Mouse (Mus musculus): ENCODE measurements around the gene Eif3l. TPM values are rescaled to one million over a fixed set of nuclear protein-coding genes. Genes with fewer than 3 reads are reported as not detected.

Eif3l gene
- polyA plus RNA-seq, 1 experiment from 2014 or later = 235 TPM

GRCm38 (mm10) chr15:79068416-79068815, 6.6 kb upstream of the Eif3l start:
- Histone ChIP-seq H3K4me3 (no peak overlapping the region), H3K4me2 (replicated peaks) (no peak overlapping the region)
- WGBS = 79% methylated on average over 3 of the region's 3 CpGs

GRCm38 (mm10) chr15:79071117-79072039, 3.6 kb upstream of the Eif3l start:
- no peak for ATAC-seq (ENCODE audit: insufficient number of reproducible peaks, insufficient read depth, low FRiP score, low TSS enrichment)
- H3K4me2 ChIP-seq (replicated peaks) = no peak overlapping the region
- no peak overlapping the region for H3K27ac ChIP-seq
- H3K9me3 ChIP-seq = no peaks in the 10 kb centered on the region
- H3K36me3 ChIP-seq = peaks cover 4% of the 10 kb centered on the region
- peaks cover 11% of the 10 kb centered on the region for H3K4me1 ChIP-seq
- H3K9ac ChIP-seq = no peak overlapping the region
- 65% methylated on average over 5 of the region's 5 CpGs for WGBS
- H3K4me3 ChIP-seq = no peak overlapping the region
- no peaks in the 10 kb centered on the region for H3K27me3 ChIP-seq

More at GRCm38 (mm10) chr15:79068416-79068815, 6.6 kb upstream of the Eif3l start:
- Histone ChIP-seq H3K27ac (no peak overlapping the region), H3K27me3 (no peaks in the 10 kb centered on the region), H3K36me3 (no peaks in the 10 kb centered on the region), H3K4me1 (peaks cover 8% of the 10 kb centered on the region; the same call in 1 of the 2 replicates), H3K9me3 (no peaks in the 10 kb centered on the region), H3K9ac (no peak overlapping the region)
- no peak for ATAC-seq (ENCODE audit: insufficient number of reproducible peaks, insufficient read depth, low FRiP score, low TSS enrichment)

GRCm38 (mm10) chr15:79073752-79074151, 1.2 kb upstream of the Eif3l start:
- Histone ChIP-seq H3K4me2 (replicated peaks) (no peak overlapping the region), H3K4me1 (peaks cover 7% of the 10 kb centered on the region), H3K9ac (no peak overlapping the region), H3K9me3 (no peaks in the 10 kb centered on the region), H3K27me3 (no peaks in the 10 kb centered on the region), H3K36me3 (peaks cover 26% of the 10 kb centered on the region), H3K4me3 (no peak overlapping the region), H3K27ac (no peak overlapping the region)
- ATAC-seq (ENCODE audit: insufficient number of reproducible peaks, insufficient read depth, low FRiP score, low TSS enrichment) = no peak

GRCm38 (mm10) chr15:79074446-79074845, 533 bp upstream of the Eif3l start:
- Histone ChIP-seq H3K36me3 (peaks cover 33% of the 10 kb centered on the region), H3K27me3 (no peaks in the 10 kb centered on the region), H3K27ac (peak overlapping the region; percentile 78), H3K4me3 (peak overlapping the region; percentile 82), H3K9ac (peak overlapping the region; percentile 75; the same call in 1 of the 2 replicates), H3K4me2 (replicated peaks) (peak overlapping the region; percentile 72), H3K9me3 (no peaks in the 10 kb centered on the region), H3K4me1 (peaks cover 7% of the 10 kb centered on the region)
- 38% methylated on average over 10 of the region's 10 CpGs for WGBS
- no peak for ATAC-seq (ENCODE audit: insufficient number of reproducible peaks, insufficient read depth, low FRiP score, low TSS enrichment)

- H3K9me3 ChIP-seq = no peaks in the 10 kb centered on the region
- no peaks in the 10 kb centered on the region for H3K27me3 ChIP-seq
- no peak for ATAC-seq (ENCODE audit: insufficient number of reproducible peaks, insufficient read depth, low FRiP score, low TSS enrichment)
- peak overlapping the region; percentile 72 for H3K4me2 ChIP-seq (replicated peaks)
- peak overlapping the region; percentile 75 for H3K9ac ChIP-seq
- peaks cover 7% of the 10 kb centered on the region for H3K4me1 ChIP-seq
- peak overlapping the region; percentile 82 for H3K4me3 ChIP-seq
- WGBS = 39% methylated on average over 15 of the region's 15 CpGs
- H3K27ac ChIP-seq = no peak overlapping the region
- H3K36me3 ChIP-seq = peaks cover 45% of the 10 kb centered on the region
Measured at GRCm38 (mm10) chr15:79075658-79076365, 833 bp downstream of the Eif3l start.

GRCm38 (mm10) chr15:79079567-79079966, 4.6 kb downstream of the Eif3l start:
- no peak overlapping the region for H3K4me3 ChIP-seq
- no peak overlapping the region for H3K4me2 ChIP-seq (replicated peaks)
- 95% methylated on average over 7 of the region's 7 CpGs for WGBS
- no peak overlapping the region for H3K27ac ChIP-seq
- no peaks in the 10 kb centered on the region for H3K9me3 ChIP-seq
- peaks cover 7% of the 10 kb centered on the region for H3K4me1 ChIP-seq
- ATAC-seq (ENCODE audit: insufficient number of reproducible peaks, insufficient read depth, low FRiP score, low TSS enrichment) = no peak
- no peak overlapping the region for H3K9ac ChIP-seq
- peaks cover 82% of the 10 kb centered on the region for H3K36me3 ChIP-seq
- no peaks in the 10 kb centered on the region for H3K27me3 ChIP-seq

- Histone ChIP-seq H3K4me3 (no peak overlapping the region), H3K9ac (no peak overlapping the region), H3K27ac (no peak overlapping the region), H3K27me3 (no peaks in the 10 kb centered on the region), H3K36me3 (peaks cover 79% of the 10 kb centered on the region), H3K4me2 (replicated peaks) (no peak overlapping the region), H3K4me1 (peaks cover 2% of the 10 kb centered on the region), H3K9me3 (no peaks in the 10 kb centered on the region)
- WGBS = 87% methylated on average over 6 of the region's 6 CpGs
- no peak for ATAC-seq (ENCODE audit: insufficient number of reproducible peaks, insufficient read depth, low FRiP score, low TSS enrichment)
Measured at GRCm38 (mm10) chr15:79092284-79092683, 17.3 kb downstream of the Eif3l start.

GRCm38 (mm10) chr15:79093083-79093839, 18.3 kb downstream of the Eif3l start:
- Histone ChIP-seq H3K9ac (no peak overlapping the region), H3K36me3 (peaks cover 73% of the 10 kb centered on the region), H3K4me1 (peaks cover 12% of the 10 kb centered on the region), H3K4me2 (replicated peaks) (no peak overlapping the region), H3K27me3 (no peaks in the 10 kb centered on the region), H3K27ac (no peak overlapping the region), H3K9me3 (no peaks in the 10 kb centered on the region), H3K4me3 (no peak overlapping the region)
- no peak for ATAC-seq (ENCODE audit: insufficient number of reproducible peaks, insufficient read depth, low FRiP score, low TSS enrichment)
- 71% methylated on average over 7 of the region's 7 CpGs for WGBS

- Histone ChIP-seq H3K4me2 (replicated peaks) (no peak overlapping the region), H3K27me3 (no peaks in the 10 kb centered on the region), H3K36me3 (peaks cover 51% of the 10 kb centered on the region), H3K9me3 (no peaks in the 10 kb centered on the region), H3K27ac (no peak overlapping the region), H3K9ac (no peak overlapping the region), H3K4me3 (no peak overlapping the region), H3K4me1 (peaks cover 16% of the 10 kb centered on the region)
- no peak for ATAC-seq (ENCODE audit: insufficient number of reproducible peaks, insufficient read depth, low FRiP score, low TSS enrichment)
- 86% methylated on average over 5 of the region's 5 CpGs for WGBS
Measured at GRCm38 (mm10) chr15:79095483-79095882, 20.5 kb downstream of the Eif3l start.

- no peak overlapping the region for H3K4me2 ChIP-seq (replicated peaks)
- no peaks in the 10 kb centered on the region for H3K9me3 ChIP-seq
- H3K27me3 ChIP-seq = no peaks in the 10 kb centered on the region
- H3K36me3 ChIP-seq = peaks cover 40% of the 10 kb centered on the region
- 72% methylated on average over 3 of the region's 3 CpGs for WGBS
- no peak for ATAC-seq (ENCODE audit: insufficient number of reproducible peaks, insufficient read depth, low FRiP score, low TSS enrichment)
- no peak overlapping the region for H3K4me3 ChIP-seq
- no peak overlapping the region for H3K27ac ChIP-seq
- peaks cover 22% of the 10 kb centered on the region for H3K4me1 ChIP-seq
- no peak overlapping the region for H3K9ac ChIP-seq
Measured at GRCm38 (mm10) chr15:79096556-79096955, 21.6 kb downstream of the Eif3l start.

GRCm38 (mm10) chr15:79097135-79097534, 22.2 kb downstream of the Eif3l start:
- Histone ChIP-seq H3K27ac (peak overlapping the region; percentile 59; the same call in 1 of the 2 replicates), H3K27me3 (no peaks in the 10 kb centered on the region), H3K9me3 (no peaks in the 10 kb centered on the region), H3K36me3 (peaks cover 34% of the 10 kb centered on the region), H3K4me3 (no peak overlapping the region), H3K4me2 (replicated peaks) (no peak overlapping the region), H3K4me1 (peaks cover 22% of the 10 kb centered on the region), H3K9ac (no peak overlapping the region)
- ATAC-seq (ENCODE audit: insufficient number of reproducible peaks, insufficient read depth, low FRiP score, low TSS enrichment) = no peak
- WGBS = 26% methylated on average over 2 of the region's 2 CpGs
